Mouse (Mus musculus): ENCODE measurements at regions not wholly inside any gene's neighbourhood (a gene's known extent, or its start where the extent isn't known, plus 50 kb on each side); places are given as distances from the start of the nearest gene placed in this dataset.

- 65% methylated on average over 12 of the region's 12 CpGs for WGBS
These were observed 162.2 kb downstream of the Rps29 start for GRCm38 (mm10) chr12:68996740-68997139.

GRCm38 (mm10) chr12:68980640-68981039 lies 178.3 kb downstream of the Rps29 start:
- TF ChIP-seq CTCF (IDR thresholded peaks at IDR 0.05) = no peak
- TF ChIP-seq EP300 (IDR thresholded peaks at IDR 0.05) = no peak
- no peaks in the 10 kb centered on the region for H3K27me3 ChIP-seq (replicated peaks; ENCODE audit: insufficient read depth, low read length)
- no peaks in the 10 kb centered on the region for H3K36me3 ChIP-seq (ENCODE audit: insufficient read depth, low read length)
- no peak for ATAC-seq
- 79% methylated on average over 4 of the region's 4 CpGs for WGBS
- H3K4me3 ChIP-seq (ENCODE audit: low read depth, low read length) = no peak overlapping the region
- H3K4me1 ChIP-seq (ENCODE audit: insufficient read depth, low read depth, low read length) = no peaks in the 10 kb centered on the region
- H3K4me2 ChIP-seq (replicated peaks; ENCODE audit: low read depth, low read length) = no peak overlapping the region
- no peaks in the 10 kb centered on the region for H3K9me3 ChIP-seq (ENCODE audit: low read length)
- no peak for DNase-seq (ENCODE audit: low spot score)
- no peak overlapping the region for H3K27ac ChIP-seq (ENCODE audit: low read length)
- H3K9ac ChIP-seq (replicated peaks; ENCODE audit: low read depth) = no peak overlapping the region

More at GRCm38 (mm10) chr12:68996740-68997139, 162.2 kb downstream of the Rps29 start:
- no peaks in the 10 kb centered on the region for H3K27me3 ChIP-seq (replicated peaks; ENCODE audit: insufficient read depth, low read length)
- no peak overlapping the region for H3K4me2 ChIP-seq (replicated peaks; ENCODE audit: low read depth, low read length)
- no peaks in the 10 kb centered on the region for H3K36me3 ChIP-seq (ENCODE audit: insufficient read depth, low read length)
- H3K9me3 ChIP-seq (ENCODE audit: low read length) = no peaks in the 10 kb centered on the region
- no peak for DNase-seq (ENCODE audit: low spot score)
- TF ChIP-seq CTCF (IDR thresholded peaks at IDR 0.05) = no peak
- TF ChIP-seq EP300 (IDR thresholded peaks at IDR 0.05) = no peak
- no peak overlapping the region for H3K27ac ChIP-seq (ENCODE audit: low read length)
- ATAC-seq = no peak
- no peak overlapping the region for H3K4me3 ChIP-seq (ENCODE audit: low read depth, low read length)
- no peaks in the 10 kb centered on the region for H3K4me1 ChIP-seq (ENCODE audit: insufficient read depth, low read depth, low read length)
- no peak overlapping the region for H3K9ac ChIP-seq (replicated peaks; ENCODE audit: low read depth)

GRCm38 (mm10) chr12:68980173-68980572 lies 178.8 kb downstream of the Rps29 start:
- Histone ChIP-seq H3K9ac (replicated peaks; ENCODE audit: low read depth) (no peak overlapping the region), H3K4me1 (ENCODE audit: insufficient read depth, low read depth, low read length) (no peaks in the 10 kb centered on the region), H3K9me3 (ENCODE audit: low read length) (no peaks in the 10 kb centered on the region), H3K4me2 (replicated peaks; ENCODE audit: low read depth, low read length) (no peak overlapping the region), H3K4me3 (ENCODE audit: low read depth, low read length) (no peak overlapping the region), H3K27me3 (replicated peaks; ENCODE audit: insufficient read depth, low read length) (no peaks in the 10 kb centered on the region), H3K36me3 (ENCODE audit: insufficient read depth, low read length) (no peaks in the 10 kb centered on the region), H3K27ac (ENCODE audit: low read length) (no peak overlapping the region)
- DNase-seq (ENCODE audit: low spot score) (peak; percentile 25), ATAC-seq (no peak)
- WGBS = 46% methylated on average over 4 of the region's 4 CpGs
- TF ChIP-seq EP300 (IDR thresholded peaks at IDR 0.05) (no peak), CTCF (IDR thresholded peaks at IDR 0.05) (no peak)

- H3K27ac ChIP-seq (ENCODE audit: low read length) = no peak overlapping the region
- no peak overlapping the region for H3K4me2 ChIP-seq (replicated peaks; ENCODE audit: low read depth, low read length)
- DNase-seq (ENCODE audit: low spot score) = no peak
- TF ChIP-seq CTCF (IDR thresholded peaks at IDR 0.05) = no peak
- ATAC-seq = no peak
- no peak overlapping the region for H3K4me3 ChIP-seq (ENCODE audit: low read depth, low read length)
- WGBS = 86% methylated on average over 3 of the region's 3 CpGs
- H3K4me1 ChIP-seq (ENCODE audit: insufficient read depth, low read depth, low read length) = no peaks in the 10 kb centered on the region
- H3K9me3 ChIP-seq (ENCODE audit: low read length) = no peaks in the 10 kb centered on the region
- H3K27me3 ChIP-seq (replicated peaks; ENCODE audit: insufficient read depth, low read length) = no peaks in the 10 kb centered on the region
- H3K36me3 ChIP-seq (ENCODE audit: insufficient read depth, low read length) = no peaks in the 10 kb centered on the region
- H3K9ac ChIP-seq (replicated peaks; ENCODE audit: low read depth) = no peak overlapping the region
These were observed 179.8 kb downstream of the Rps29 start for GRCm38 (mm10) chr12:68979232-68979631.

- Histone ChIP-seq H3K36me3 (ENCODE audit: insufficient read depth, low read length) (no peaks in the 10 kb centered on the region), H3K27me3 (replicated peaks; ENCODE audit: insufficient read depth, low read length) (no peaks in the 10 kb centered on the region), H3K27ac (ENCODE audit: low read length) (no peak overlapping the region), H3K9ac (replicated peaks; ENCODE audit: low read depth) (no peak overlapping the region), H3K4me3 (ENCODE audit: low read depth, low read length) (no peak overlapping the region), H3K9me3 (ENCODE audit: low read length) (no peaks in the 10 kb centered on the region), H3K4me2 (replicated peaks; ENCODE audit: low read depth, low read length) (no peak overlapping the region), H3K4me1 (ENCODE audit: insufficient read depth, low read depth, low read length) (no peaks in the 10 kb centered on the region)
- ATAC-seq (no peak), DNase-seq (ENCODE audit: low spot score) (peak; percentile 24)
- TF ChIP-seq EP300 (IDR thresholded peaks at IDR 0.05) = no peak
- TF ChIP-seq CTCF (IDR thresholded peaks at IDR 0.05) = no peak
- WGBS = 43% methylated on average over 4 of the region's 4 CpGs
These were observed 181.7 kb downstream of the Rps29 start for GRCm38 (mm10) chr12:68977276-68977675.

- no peaks in the 10 kb centered on the region for H3K9me3 ChIP-seq (ENCODE audit: low read length)
- no peaks in the 10 kb centered on the region for H3K27me3 ChIP-seq (replicated peaks; ENCODE audit: insufficient read depth, low read length)
- no peak overlapping the region for H3K9ac ChIP-seq (replicated peaks; ENCODE audit: low read depth)
- 65% methylated on average over 2 of the region's 2 CpGs for WGBS
- no peak for DNase-seq (ENCODE audit: low spot score)
- no peak overlapping the region for H3K4me3 ChIP-seq (ENCODE audit: low read depth, low read length)
- TF ChIP-seq EP300 (IDR thresholded peaks at IDR 0.05) = no peak
- TF ChIP-seq CTCF (IDR thresholded peaks at IDR 0.05) = no peak
- H3K4me1 ChIP-seq (ENCODE audit: insufficient read depth, low read depth, low read length) = no peaks in the 10 kb centered on the region
- H3K27ac ChIP-seq (ENCODE audit: low read length) = no peak overlapping the region
- H3K4me2 ChIP-seq (replicated peaks; ENCODE audit: low read depth, low read length) = no peak overlapping the region
- no peak for ATAC-seq
- no peaks in the 10 kb centered on the region for H3K36me3 ChIP-seq (ENCODE audit: insufficient read depth, low read length)
These were observed 211.7 kb downstream of the Rps29 start for GRCm38 (mm10) chr12:68947240-68947639.

GRCm38 (mm10) chr12:68910590-68910989 lies 248.4 kb downstream of the Rps29 start:
- DNase-seq (ENCODE audit: low spot score) = peak; percentile 15

More at GRCm38 (mm10) chr12:68910590-68910989, 248.4 kb downstream of the Rps29 start:
- Histone ChIP-seq H3K36me3 (ENCODE audit: insufficient read depth, low read length) (no peaks in the 10 kb centered on the region), H3K9me3 (ENCODE audit: low read length) (no peaks in the 10 kb centered on the region), H3K4me2 (replicated peaks; ENCODE audit: low read depth, low read length) (no peak overlapping the region), H3K4me3 (ENCODE audit: low read depth, low read length) (no peak overlapping the region), H3K27ac (ENCODE audit: low read length) (no peak overlapping the region), H3K4me1 (ENCODE audit: insufficient read depth, low read depth, low read length) (no peaks in the 10 kb centered on the region), H3K27me3 (replicated peaks; ENCODE audit: insufficient read depth, low read length) (no peaks in the 10 kb centered on the region), H3K9ac (replicated peaks; ENCODE audit: low read depth) (no peak overlapping the region)
- no peak for ATAC-seq
- TF ChIP-seq CTCF (IDR thresholded peaks at IDR 0.05) (no peak), EP300 (IDR thresholded peaks at IDR 0.05) (peak; percentile 51; the same call in 1 of the 2 replicates)
- 30% methylated on average over 6 of the region's 6 CpGs for WGBS
